Mouse (Mus musculus) thymus, adult 2 months (tissue): ENCODE data around the gene Dpp6.

Source experiments
- CTCF ChIP-seq: fragments of 200-500 bp; IDR thresholded peaks from 2 replicates; pipeline ENCODE4 v1.5.1; 2012; ENCODE audit warnings: mild to moderate bottlenecking, control low read depth, low read length, moderate library complexity, borderline replicate concordance; ENCODE audit not compliant: control insufficient read depth, poor library complexity, insufficient read depth; ENCODE audit errors: extremely low read depth
- POLR2A ChIP-seq: fragments of 200-500 bp; IDR thresholded peaks from 2 replicates; pipeline ENCODE4 v1.6.1; 2012; ENCODE audit warnings: mild to moderate bottlenecking, low read length, control low read depth, moderate library complexity; ENCODE audit not compliant: control insufficient read depth, poor library complexity, insufficient read depth; ENCODE audit errors: extremely low read depth

- no peak for TF ChIP-seq POLR2A
- TF ChIP-seq CTCF: no peak
Observed at GRCm38 (mm10) chr5:27056436-27056835, 239.4 kb downstream of the Dpp6 start.
